Mouse (Mus musculus) embryonic fibroblast, embryonic 13.5 days (primary cell): Measurements from ENCODE around the gene Tubg1.

ENCODE experiments used
- CTCF ChIP-seq: IDR thresholded peaks from 2 replicates; pipeline ENCODE4 v1.5.1; 2011; ENCODE audit warnings: mild to moderate bottlenecking, control low read depth, low read length, moderate library complexity, borderline replicate concordance; ENCODE audit not compliant: insufficient read depth
- POLR2A ChIP-seq: IDR thresholded peaks from 2 replicates; pipeline ENCODE4 v1.6.1; 2011; ENCODE audit warnings: low read depth, mild to moderate bottlenecking, control low read depth, low read length, moderate library complexity

- TF ChIP-seq CTCF (no peak), POLR2A (no peak)
Measured at GRCm38 (mm10) chr11:101110708-101111107, 9.0 kb upstream of the Tubg1 start.
